Mouse (Mus musculus) ES-Bruce4 (cell line): ENCODE measurements at regions not wholly inside any gene's neighbourhood (a gene's known extent, or its start where the extent isn't known, plus 50 kb on each side); places are given as distances from the start of the nearest gene placed in this dataset.

Experiments
- CTCF ChIP-seq: IDR thresholded peaks from one replicate; pipeline ENCODE4 v1.8.1; 2011; ENCODE audit warnings: low read depth, low read length
- EP300 ChIP-seq: IDR thresholded peaks from 2 replicates; pipeline ENCODE4 v1.6.1; 2011; ENCODE audit warnings: low read depth, low read length; ENCODE audit not compliant: insufficient read depth
- POLR2A ChIP-seq: IDR thresholded peaks from one replicate; pipeline ENCODE4 v1.8.1; 2011; ENCODE audit warnings: low read length; ENCODE audit not compliant: insufficient read depth

- TF ChIP-seq CTCF (no peak), POLR2A (no peak), EP300 (no peak)
Measured at GRCm38 (mm10) chr13:60330475-60331258, 153.5 kb upstream of the Gas1 start.
